Mouse (Mus musculus): ENCODE results near the gene Sik1. TPM values are rescaled to one million over a fixed set of nuclear protein-coding genes. Genes with fewer than 3 reads are reported as not detected.

Gene Sik1
- polyA plus RNA-seq, 1 experiment from 2014 or later, result 18.6 TPM

DNA sequence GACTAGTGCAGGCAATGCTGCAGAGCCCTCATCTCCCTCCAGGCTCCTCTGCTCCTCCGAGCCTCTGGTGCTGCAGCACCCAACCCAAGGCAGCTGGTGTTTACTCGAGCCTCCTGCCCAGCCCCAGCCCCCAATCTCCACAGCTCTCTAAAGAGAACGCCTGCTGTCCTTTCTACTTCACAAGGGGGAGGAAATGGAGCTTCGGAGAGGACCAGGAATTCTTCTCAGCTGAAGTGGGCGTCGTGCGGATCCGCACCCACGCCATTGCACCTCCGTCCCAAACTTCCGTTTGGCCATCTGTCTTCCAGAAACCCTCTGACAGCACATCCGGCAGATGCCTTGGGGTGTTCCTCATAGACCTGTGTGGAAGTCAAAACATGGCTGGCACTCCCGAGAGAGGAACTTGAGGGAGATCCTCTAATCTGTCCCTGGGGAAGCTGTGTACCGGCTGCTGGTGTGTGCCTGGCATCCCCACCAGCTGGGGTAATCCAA lies 22.1 kb upstream of the Sik1 start:
- H3K9me3 ChIP-seq (ENCODE audit: control insufficient read depth, low read length), result no peaks in the 10 kb centered on the region
- no peak overlapping the region for H3K4me3 ChIP-seq (ENCODE audit: low read depth, low read length)
- 47% methylated on average over 14 of the region's 14 CpGs for WGBS
- peaks cover 7% of the 10 kb centered on the region for H3K4me1 ChIP-seq (ENCODE audit: control insufficient read depth, insufficient read depth, low read length)
- 0 out of 2 replicates have a peak overlapping the region, but pooled peaks have one; percentile 16 for H3K27ac ChIP-seq (ENCODE audit: low read depth, low read length)
- H3K4me2 ChIP-seq (ENCODE audit: low read depth, low read length), result no peak overlapping the region
- H3K9ac ChIP-seq (replicated peaks; ENCODE audit: low read depth, low read length), result no peak overlapping the region
- no peaks in the 10 kb centered on the region for H3K27me3 ChIP-seq (ENCODE audit: control insufficient read depth, insufficient read depth, low read length)
- no peaks in the 10 kb centered on the region for H3K36me3 ChIP-seq (ENCODE audit: control insufficient read depth, insufficient read depth, low read length)
- no peak for ATAC-seq (ENCODE audit: low read depth)

- WGBS, result 43% methylated on average over 4 of the region's 4 CpGs
- no peaks in the 10 kb centered on the region for H3K9me3 ChIP-seq (ENCODE audit: control insufficient read depth, low read length)
- H3K4me3 ChIP-seq (ENCODE audit: low read depth, low read length), result no peak overlapping the region
- H3K4me2 ChIP-seq (ENCODE audit: low read depth, low read length), result no peak overlapping the region
- 0 out of 2 replicates have a peak overlapping the region, but pooled peaks have one; percentile 16 for H3K27ac ChIP-seq (ENCODE audit: low read depth, low read length)
- peaks cover 7% of the 10 kb centered on the region for H3K4me1 ChIP-seq (ENCODE audit: control insufficient read depth, insufficient read depth, low read length)
- ATAC-seq (ENCODE audit: low read depth), result no peak
- H3K9ac ChIP-seq (replicated peaks; ENCODE audit: low read depth, low read length), result no peak overlapping the region
- no peaks in the 10 kb centered on the region for H3K36me3 ChIP-seq (ENCODE audit: control insufficient read depth, insufficient read depth, low read length)
- no peaks in the 10 kb centered on the region for H3K27me3 ChIP-seq (ENCODE audit: control insufficient read depth, insufficient read depth, low read length)
Observed at GRCm38 (mm10) chr17:31877181-31877581, 21.6 kb upstream of the Sik1 start.

- Histone ChIP-seq H3K9me3 (ENCODE audit: control insufficient read depth, low read length) (no peaks in the 10 kb centered on the region), H3K4me2 (ENCODE audit: low read depth, low read length) (no peak overlapping the region), H3K9ac (replicated peaks; ENCODE audit: low read depth, low read length) (no peak overlapping the region), H3K36me3 (ENCODE audit: control insufficient read depth, insufficient read depth, low read length) (no peaks in the 10 kb centered on the region), H3K4me3 (ENCODE audit: low read depth, low read length) (no peak overlapping the region), H3K27me3 (ENCODE audit: control insufficient read depth, insufficient read depth, low read length) (no peaks in the 10 kb centered on the region), H3K4me1 (ENCODE audit: control insufficient read depth, insufficient read depth, low read length) (peaks cover 7% of the 10 kb centered on the region), H3K27ac (ENCODE audit: low read depth, low read length) (no peak overlapping the region)
- no peak for ATAC-seq (ENCODE audit: low read depth)
- 26% methylated on average over 3 of the region's 3 CpGs for WGBS
Observed at GRCm38 (mm10) chr17:31876775-31877174, 21.2 kb upstream of the Sik1 start.

DNA sequence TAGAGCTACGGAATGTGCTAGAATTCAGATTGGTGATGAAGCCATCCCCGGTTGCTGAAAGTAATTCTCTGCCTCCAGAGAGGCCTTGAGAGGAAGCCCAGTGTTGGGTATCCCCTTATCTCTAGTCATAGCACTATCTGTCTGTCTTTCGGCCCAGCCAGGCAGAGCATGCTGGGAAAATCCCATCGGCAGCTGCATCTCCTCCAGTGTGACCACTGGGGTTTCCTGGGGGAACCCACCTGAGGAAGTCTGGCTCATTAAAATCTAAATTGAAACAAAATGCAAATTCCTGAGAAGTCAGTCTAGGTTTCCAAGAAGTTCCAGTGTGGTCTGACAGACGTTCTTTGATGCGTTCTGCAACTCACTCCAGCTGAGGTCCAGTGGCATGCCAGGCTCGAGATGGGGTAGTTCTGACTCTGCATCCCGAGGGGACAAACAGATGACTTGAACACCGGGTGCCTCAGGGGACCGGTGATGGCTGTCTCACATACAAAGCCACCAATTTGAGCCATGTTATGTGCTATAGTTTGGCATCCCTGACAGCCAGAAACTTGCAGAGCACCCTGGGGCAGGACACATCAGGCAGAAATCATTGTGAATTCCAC lies 19.8 kb upstream of the Sik1 start:
- H3K9ac ChIP-seq (replicated peaks; ENCODE audit: low read depth, low read length), result no peak overlapping the region
- no peak overlapping the region for H3K4me3 ChIP-seq (ENCODE audit: low read depth, low read length)
- H3K27me3 ChIP-seq (ENCODE audit: control insufficient read depth, insufficient read depth, low read length), result no peaks in the 10 kb centered on the region
- 81% methylated on average over 10 of the region's 10 CpGs for WGBS
- no peaks in the 10 kb centered on the region for H3K9me3 ChIP-seq (ENCODE audit: control insufficient read depth, low read length)
- no peaks in the 10 kb centered on the region for H3K36me3 ChIP-seq (ENCODE audit: control insufficient read depth, insufficient read depth, low read length)
- H3K4me1 ChIP-seq (ENCODE audit: control insufficient read depth, insufficient read depth, low read length), result peaks cover 7% of the 10 kb centered on the region
- H3K27ac ChIP-seq (ENCODE audit: low read depth, low read length), result no peak overlapping the region
- no peak overlapping the region for H3K4me2 ChIP-seq (ENCODE audit: low read depth, low read length)
- ATAC-seq (ENCODE audit: low read depth), result no peak

DNA sequence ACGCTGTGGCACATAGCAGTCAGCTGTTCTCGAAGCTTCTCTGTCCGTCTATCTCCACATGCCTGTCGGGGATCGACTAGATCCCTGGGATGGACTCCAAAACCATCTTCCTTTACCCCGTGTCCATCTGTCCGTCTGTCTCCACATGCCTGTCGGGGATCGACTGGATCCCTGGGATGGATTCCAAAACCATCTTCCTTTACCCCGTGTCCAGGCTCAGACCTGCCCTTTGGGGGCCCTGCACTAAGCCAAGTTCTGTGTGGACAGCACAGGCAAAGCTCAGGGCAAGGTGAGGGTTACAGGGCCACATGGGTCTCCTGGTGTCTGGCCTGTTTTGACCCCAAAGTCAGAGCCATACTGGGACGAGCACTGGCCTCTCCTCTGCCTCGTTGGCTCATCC lies 19.1 kb upstream of the Sik1 start:
- no peaks in the 10 kb centered on the region for H3K9me3 ChIP-seq (ENCODE audit: control insufficient read depth, low read length)
- no peaks in the 10 kb centered on the region for H3K36me3 ChIP-seq (ENCODE audit: control insufficient read depth, insufficient read depth, low read length)
- H3K4me1 ChIP-seq (ENCODE audit: control insufficient read depth, insufficient read depth, low read length), result peaks cover 7% of the 10 kb centered on the region
- no peak overlapping the region for H3K4me3 ChIP-seq (ENCODE audit: low read depth, low read length)
- no peaks in the 10 kb centered on the region for H3K27me3 ChIP-seq (ENCODE audit: control insufficient read depth, insufficient read depth, low read length)
- WGBS, result 73% methylated on average over 12 of the region's 12 CpGs
- no peak overlapping the region for H3K4me2 ChIP-seq (ENCODE audit: low read depth, low read length)
- ATAC-seq (ENCODE audit: low read depth), result no peak
- no peak overlapping the region for H3K27ac ChIP-seq (ENCODE audit: low read depth, low read length)
- no peak overlapping the region for H3K9ac ChIP-seq (replicated peaks; ENCODE audit: low read depth, low read length)

GRCm38 (mm10) chr17:31873973-31874372 lies 18.4 kb upstream of the Sik1 start:
- H3K4me3 ChIP-seq (ENCODE audit: low read depth, low read length), result no peak overlapping the region

DNA sequence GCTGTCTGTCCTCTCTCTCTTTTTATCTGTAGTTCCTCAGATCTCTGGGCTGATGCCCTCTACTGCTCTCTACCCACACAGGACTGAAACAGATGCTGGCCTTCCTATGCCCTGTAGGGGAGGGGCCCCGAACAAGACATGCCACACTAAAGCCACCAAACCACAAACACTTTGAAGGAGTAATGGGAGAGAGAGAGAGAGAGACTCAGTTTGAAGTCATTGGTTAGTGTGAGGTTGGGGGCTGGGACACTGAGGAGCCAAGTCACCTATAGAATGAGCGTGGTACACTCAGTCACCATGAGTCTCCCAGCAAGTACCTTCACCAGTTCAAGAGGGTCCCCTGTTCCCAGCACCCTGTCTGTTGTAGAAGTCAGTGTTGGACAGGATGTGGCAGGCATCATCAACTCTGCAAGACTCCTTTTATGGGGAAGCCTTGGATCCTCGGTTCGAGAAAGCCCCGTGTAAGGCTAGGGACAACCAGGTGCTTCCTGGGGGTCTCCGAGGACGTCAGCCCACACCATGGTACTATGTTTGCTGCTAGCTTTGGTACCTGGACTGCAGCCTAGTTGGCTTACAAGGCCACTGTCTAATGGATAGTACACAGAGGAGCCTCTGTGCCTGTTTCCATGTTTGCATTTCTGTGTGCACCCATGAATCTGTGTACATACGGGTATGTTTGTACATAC lies 17.7 kb upstream of the Sik1 start:
- H3K4me2 ChIP-seq (ENCODE audit: low read depth, low read length), result no peak overlapping the region
- H3K9ac ChIP-seq (replicated peaks; ENCODE audit: low read depth, low read length), result no peak overlapping the region
- H3K4me3 ChIP-seq (ENCODE audit: low read depth, low read length), result no peak overlapping the region
- 86% methylated on average over 8 of the region's 8 CpGs for WGBS
- H3K9me3 ChIP-seq (ENCODE audit: control insufficient read depth, low read length), result no peaks in the 10 kb centered on the region
- no peaks in the 10 kb centered on the region for H3K36me3 ChIP-seq (ENCODE audit: control insufficient read depth, insufficient read depth, low read length)
- H3K4me1 ChIP-seq (ENCODE audit: control insufficient read depth, insufficient read depth, low read length), result peaks cover 7% of the 10 kb centered on the region
- H3K27ac ChIP-seq (ENCODE audit: low read depth, low read length), result no peak overlapping the region
- no peak for ATAC-seq (ENCODE audit: low read depth)
- no peaks in the 10 kb centered on the region for H3K27me3 ChIP-seq (ENCODE audit: control insufficient read depth, insufficient read depth, low read length)

More at GRCm38 (mm10) chr17:31873973-31874372, 18.4 kb upstream of the Sik1 start:
- Histone ChIP-seq H3K9me3 (ENCODE audit: control insufficient read depth, low read length) (no peaks in the 10 kb centered on the region), H3K4me2 (ENCODE audit: low read depth, low read length) (no peak overlapping the region), H3K4me1 (ENCODE audit: control insufficient read depth, insufficient read depth, low read length) (peaks cover 7% of the 10 kb centered on the region), H3K9ac (replicated peaks; ENCODE audit: low read depth, low read length) (no peak overlapping the region), H3K36me3 (ENCODE audit: control insufficient read depth, insufficient read depth, low read length) (no peaks in the 10 kb centered on the region), H3K27ac (ENCODE audit: low read depth, low read length) (no peak overlapping the region), H3K27me3 (ENCODE audit: control insufficient read depth, insufficient read depth, low read length) (no peaks in the 10 kb centered on the region)
- WGBS, result 69% methylated on average over 8 of the region's 8 CpGs
- ATAC-seq (ENCODE audit: low read depth), result no peak

DNA sequence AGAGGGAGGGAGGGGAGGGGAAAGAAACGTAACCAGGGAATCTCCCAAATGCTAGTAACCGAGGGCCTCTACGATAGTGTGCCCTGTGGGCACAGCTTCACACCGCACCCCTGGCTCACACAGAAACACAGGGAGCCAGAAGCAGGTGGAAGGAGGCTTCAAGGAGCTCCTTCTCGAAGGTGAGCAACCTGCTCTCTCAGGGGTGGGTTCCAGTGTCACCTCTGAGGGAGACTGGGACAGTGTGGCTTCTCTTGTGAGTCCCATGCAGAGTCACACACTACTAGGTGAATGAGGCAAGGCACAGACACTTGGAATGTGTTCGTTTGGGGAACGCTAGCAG lies 17.2 kb upstream of the Sik1 start:
- Histone ChIP-seq H3K4me1 (ENCODE audit: control insufficient read depth, insufficient read depth, low read length) (peaks cover 7% of the 10 kb centered on the region), H3K4me2 (ENCODE audit: low read depth, low read length) (no peak overlapping the region), H3K9ac (replicated peaks; ENCODE audit: low read depth, low read length) (no peak overlapping the region), H3K4me3 (ENCODE audit: low read depth, low read length) (no peak overlapping the region), H3K27ac (ENCODE audit: low read depth, low read length) (no peak overlapping the region), H3K36me3 (ENCODE audit: control insufficient read depth, insufficient read depth, low read length) (no peaks in the 10 kb centered on the region), H3K9me3 (ENCODE audit: control insufficient read depth, low read length) (no peaks in the 10 kb centered on the region), H3K27me3 (ENCODE audit: control insufficient read depth, insufficient read depth, low read length) (no peaks in the 10 kb centered on the region)
- WGBS, result 85% methylated on average over 7 of the region's 7 CpGs
- ATAC-seq (ENCODE audit: low read depth), result no peak

DNA sequence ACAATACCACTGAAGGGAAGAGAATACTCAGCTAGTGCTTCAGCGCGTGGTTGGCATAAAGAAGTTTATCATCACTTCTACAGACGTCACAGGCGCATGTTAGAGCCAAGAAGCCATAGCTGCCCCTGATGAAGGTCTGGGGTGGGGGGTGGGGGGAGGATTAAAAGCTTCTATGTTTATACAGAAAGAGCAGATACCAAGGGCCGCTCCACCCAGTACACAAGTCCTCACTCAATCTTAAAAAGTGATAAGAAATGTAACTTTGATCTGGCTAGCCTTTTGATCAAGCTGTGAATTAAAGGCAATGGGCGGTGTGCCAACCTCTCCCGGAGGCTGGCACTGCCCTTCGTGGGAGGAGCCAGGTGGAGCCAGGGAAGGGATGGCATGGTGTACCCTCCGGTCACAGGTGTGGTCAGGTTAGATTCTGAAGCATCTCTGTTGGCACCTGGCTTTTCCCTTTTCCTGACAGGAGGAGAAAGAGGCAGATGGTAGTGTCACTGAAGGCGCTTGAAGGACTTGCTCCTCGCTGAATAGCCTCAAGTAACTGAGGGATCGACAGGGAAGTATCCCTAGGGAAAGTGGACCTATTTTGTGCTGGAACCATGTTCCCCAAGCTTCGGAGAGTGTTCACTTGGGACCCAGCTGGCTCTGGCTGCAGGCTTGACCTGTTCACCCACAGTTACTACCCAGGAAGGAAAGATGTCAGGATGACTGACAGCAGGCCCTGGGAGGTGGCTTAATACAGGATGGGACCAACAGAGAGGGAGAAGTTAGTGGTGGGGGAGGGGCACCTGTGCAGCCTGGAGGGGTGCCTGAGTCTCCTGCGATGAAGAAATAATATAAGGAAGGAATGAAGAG lies 16.6 kb upstream of the Sik1 start:
- Histone ChIP-seq H3K27me3 (ENCODE audit: control insufficient read depth, insufficient read depth, low read length) (no peaks in the 10 kb centered on the region), H3K9me3 (ENCODE audit: control insufficient read depth, low read length) (no peaks in the 10 kb centered on the region), H3K27ac (ENCODE audit: low read depth, low read length) (no peak overlapping the region), H3K4me1 (ENCODE audit: control insufficient read depth, insufficient read depth, low read length) (peaks cover 3% of the 10 kb centered on the region), H3K36me3 (ENCODE audit: control insufficient read depth, insufficient read depth, low read length) (no peaks in the 10 kb centered on the region), H3K9ac (replicated peaks; ENCODE audit: low read depth, low read length) (no peak overlapping the region), H3K4me2 (ENCODE audit: low read depth, low read length) (no peak overlapping the region), H3K4me3 (ENCODE audit: low read depth, low read length) (no peak overlapping the region)
- no peak for ATAC-seq (ENCODE audit: low read depth)
- WGBS, result 83% methylated on average over 14 of the region's 14 CpGs
